In genomic region chr11:77885246-77885575, GRCm38 (mm10) we compare ENCODE assay signal across 13 mouse cellular contexts. TPM values are rescaled to one million over a fixed set of nuclear protein-coding genes. Genes with fewer than 3 reads are reported as not detected.
DNase-seq lines count a peak whose midpoint lies in the region; ATAC-seq lines count a peak whose summit lies in the region.
"Had no signal": no experiment of that assay in that cellular context is flagged by ENCODE, and none has a peak within 500 bp of the region (broad histone marks: within the 10 kb centered on the region; RNA-seq: fewer than 3 reads in every experiment).

No protein-coding gene starts in this region.

- DNase-seq in forebrain, embryonic 11.5 days (ENCODE audit: low spot score): no peak
- no peak for DNase-seq in liver, embryonic 11.5 days (ENCODE audit: low spot score)
- DNase-seq in midbrain, embryonic 10.5 days (ENCODE audit: low spot score): peak; percentile 86
- DNase-seq in cerebellum, postnatal 36 days: no peak
- no peak for DNase-seq in B cell, adult 2 months
- no peak for DNase-seq in right cerebral cortex, adult 18-20 months
- DNase-seq: adrenal gland, postnatal 14 days; cerebellum, adult 9-10 months; gastrocnemius, adult 2 months had no signal

- no peaks in the 10 kb centered on the region for H3K36me3 ChIP-seq in forebrain, embryonic 11.5 days (ENCODE audit: control insufficient read depth, insufficient read depth, low read length)
- H3K36me3 ChIP-seq in forebrain, embryonic 16.5 days (ENCODE audit: control insufficient read depth, insufficient read depth): no peaks in the 10 kb centered on the region
- H3K36me3 ChIP-seq in liver, embryonic 11.5 days (ENCODE audit: control insufficient read depth, insufficient read depth, low read length): no peaks in the 10 kb centered on the region
- H3K36me3 ChIP-seq in liver, embryonic 12.5 days: no peaks in the 10 kb centered on the region
- 0 out of 2 replicates have a peak, but pooled peaks cover 5% of the 10 kb centered on the region for H3K36me3 ChIP-seq in midbrain, embryonic 10.5 days
- H3K36me3 ChIP-seq: limb, embryonic 15.5 days had no signal

- ATAC-seq in forebrain, embryonic 11.5 days (replicated peaks; ENCODE audit: low FRiP score): no peak
- no peak for ATAC-seq in forebrain, embryonic 16.5 days
- ATAC-seq in liver, embryonic 11.5 days (replicated peaks; ENCODE audit: low FRiP score): no peak
- ATAC-seq in liver, embryonic 12.5 days: no peak

- peaks cover 15% of the 10 kb centered on the region for H3K4me1 ChIP-seq in forebrain, embryonic 11.5 days (replicated peaks; ENCODE audit: control insufficient read depth, insufficient read depth, low read length)
- H3K4me1 ChIP-seq in forebrain, embryonic 16.5 days (replicated peaks; ENCODE audit: control insufficient read depth, insufficient read depth, low read length): peaks cover 49% of the 10 kb centered on the region
- H3K4me1 ChIP-seq in liver, embryonic 11.5 days (replicated peaks; ENCODE audit: control insufficient read depth, insufficient read depth, low read length): peaks cover 6% of the 10 kb centered on the region
- peaks cover 20% of the 10 kb centered on the region for H3K4me1 ChIP-seq in liver, embryonic 12.5 days
- peaks cover 66% of the 10 kb centered on the region for H3K4me1 ChIP-seq in midbrain, embryonic 10.5 days

- no peaks in the 10 kb centered on the region for H3K27me3 ChIP-seq in forebrain, embryonic 11.5 days (ENCODE audit: control insufficient read depth, insufficient read depth, low read length)
- no peaks in the 10 kb centered on the region for H3K27me3 ChIP-seq in forebrain, embryonic 16.5 days (replicated peaks; ENCODE audit: control insufficient read depth, insufficient read depth, low read length)
- no peaks in the 10 kb centered on the region; the same call in 1 of the 2 replicates for H3K27me3 ChIP-seq in liver, embryonic 11.5 days (replicated peaks; ENCODE audit: control insufficient read depth, insufficient read depth, low read length)
- H3K27me3 ChIP-seq in liver, embryonic 12.5 days (replicated peaks): peaks cover 25% of the 10 kb centered on the region
- H3K27me3 ChIP-seq in midbrain, embryonic 10.5 days (ENCODE audit: low read depth, poor library complexity, severe bottlenecking): peaks cover 68% of the 10 kb centered on the region

- H3K27ac ChIP-seq in forebrain, embryonic 11.5 days (ENCODE audit: low read depth, low read length): peak overlapping the region; percentile 18; the same call in 1 of the 2 replicates
- no peak overlapping the region for H3K27ac ChIP-seq in forebrain, embryonic 16.5 days (ENCODE audit: low read length)
- H3K27ac ChIP-seq in liver, embryonic 11.5 days (ENCODE audit: low read depth, low read length): no peak overlapping the region
- H3K27ac ChIP-seq in liver, embryonic 12.5 days: no peak overlapping the region
- H3K27ac ChIP-seq in midbrain, embryonic 10.5 days (replicated peaks): peak overlapping the region; percentile 80
- H3K27ac ChIP-seq: gastrocnemius, adult 2 months; limb, embryonic 15.5 days; macrophage had no signal

- 30% methylated on average over 8 of the region's 8 CpGs for WGBS in forebrain, embryonic 11.5 days
- WGBS in forebrain, embryonic 16.5 days: 38% methylated on average over 8 of the region's 8 CpGs
- 52% methylated on average over 8 of the region's 8 CpGs for WGBS in liver, embryonic 11.5 days
- 39% methylated on average over 8 of the region's 8 CpGs for WGBS in liver, embryonic 12.5 days (ENCODE audit: insufficient replicate concordance)
- WGBS in midbrain, embryonic 10.5 days: 33% methylated on average over 8 of the region's 8 CpGs

- H3K4me3 ChIP-seq in forebrain, embryonic 11.5 days (ENCODE audit: low read depth, low read length): no peak overlapping the region
- H3K4me3 ChIP-seq in forebrain, embryonic 16.5 days (replicated peaks; ENCODE audit: low read length): no peak overlapping the region
- no peak overlapping the region for H3K4me3 ChIP-seq in liver, embryonic 11.5 days (ENCODE audit: low read depth, low read length)
- no peak overlapping the region for H3K4me3 ChIP-seq in liver, embryonic 12.5 days
- H3K4me3 ChIP-seq in midbrain, embryonic 10.5 days: peak overlapping the region; percentile 28
- H3K4me3 ChIP-seq: gastrocnemius, adult 2 months; limb, embryonic 15.5 days had no signal

- H3K4me2 ChIP-seq in forebrain, embryonic 11.5 days (ENCODE audit: low read depth, low read length, severe bottlenecking): no peak overlapping the region
- H3K4me2 ChIP-seq in forebrain, embryonic 16.5 days (ENCODE audit: low read length): no peak overlapping the region
- H3K4me2 ChIP-seq in liver, embryonic 11.5 days: peak overlapping the region; percentile 14; the same call in 1 of the 2 replicates
- H3K4me2 ChIP-seq in liver, embryonic 12.5 days: no peak overlapping the region
- H3K4me2 ChIP-seq: limb, embryonic 15.5 days had no signal

- no peaks in the 10 kb centered on the region for H3K9me3 ChIP-seq in forebrain, embryonic 11.5 days (ENCODE audit: control insufficient read depth, low read length)
- H3K9me3 ChIP-seq in forebrain, embryonic 16.5 days (ENCODE audit: control insufficient read depth, low read length): no peaks in the 10 kb centered on the region
- no peaks in the 10 kb centered on the region for H3K9me3 ChIP-seq in liver, embryonic 11.5 days (ENCODE audit: control insufficient read depth, low read length)
- H3K9me3 ChIP-seq in liver, embryonic 12.5 days (replicated peaks): no peaks in the 10 kb centered on the region
- no peaks in the 10 kb centered on the region for H3K9me3 ChIP-seq in midbrain, embryonic 10.5 days (replicated peaks)
- H3K9me3 ChIP-seq: limb, embryonic 15.5 days had no signal

- H3K9ac ChIP-seq in forebrain, embryonic 11.5 days (ENCODE audit: low read length): no peak overlapping the region
- no peak overlapping the region for H3K9ac ChIP-seq in forebrain, embryonic 16.5 days (replicated peaks; ENCODE audit: low read depth, low read length)
- H3K9ac ChIP-seq in liver, embryonic 11.5 days (ENCODE audit: low read depth, low read length): no peak overlapping the region
- H3K9ac ChIP-seq in liver, embryonic 12.5 days: no peak overlapping the region
- H3K9ac ChIP-seq: limb, embryonic 15.5 days had no signal

RNA-seq across cellular contexts. Expression of gene Pipox, which starts 8.7 kb away (rescaled TPM):
- 13.6 and 16.0 TPM in 2 replicates for polyA plus RNA-seq in forebrain, embryonic 11.5 days (2014; fragmentation: Nextera tagmentation; extraction: Ambion mirVana)
- 8.6 and 12.6 TPM in 2 replicates for polyA plus RNA-seq in forebrain, embryonic 16.5 days (2015; fragmentation: Nextera tagmentation; extraction: Ambion mirVana)
- 6.9 and 7.2 TPM in 2 replicates for polyA plus RNA-seq in liver, embryonic 11.5 days (2014; fragmentation: Nextera tagmentation; extraction: Ambion mirVana)
- 6.7 and 7.2 TPM in 2 replicates for polyA plus RNA-seq in liver, embryonic 12.5 days (2016; fragmentation: Nextera tagmentation; extraction: Ambion mirVana)
- 9.0 and 16.5 TPM in 2 replicates for polyA plus RNA-seq in midbrain, embryonic 10.5 days (2016; fragmentation: Nextera tagmentation; extraction: Ambion mirVana)
- polyA plus RNA-seq: macrophage had no signal

RNA-seq across cellular contexts. Expression of gene Sez6, which starts 45.4 kb away (rescaled TPM):
- 14.3 and 16.7 TPM in 2 replicates for polyA plus RNA-seq in forebrain, embryonic 11.5 days (2014; fragmentation: Nextera tagmentation; extraction: Ambion mirVana)
- 257 and 284 TPM in 2 replicates for polyA plus RNA-seq in forebrain, embryonic 16.5 days (2015; fragmentation: Nextera tagmentation; extraction: Ambion mirVana)
- polyA plus RNA-seq in liver, embryonic 11.5 days (2014; fragmentation: Nextera tagmentation; extraction: Ambion mirVana): 0.36 TPM in 1 of 2 replicates, not detected in the other
- 0.05 TPM in 1 of 2 replicates, not detected in the other for polyA plus RNA-seq in liver, embryonic 12.5 days (2016; fragmentation: Nextera tagmentation; extraction: Ambion mirVana)
- polyA plus RNA-seq in midbrain, embryonic 10.5 days (2016; fragmentation: Nextera tagmentation; extraction: Ambion mirVana): 3.5 and 7.1 TPM in 2 replicates
- polyA plus RNA-seq: macrophage had no signal

Comparison
In these comparisons a context has a peak if more than half of its experiments do, and no peak if none do; other contexts are left out.
1. H3K27ac ChIP-seq: peak in forebrain, embryonic 11.5 days (single experiment) and midbrain, embryonic 10.5 days (single experiment); none in forebrain, embryonic 16.5 days (single experiment), liver, embryonic 11.5 days (single experiment) and liver, embryonic 12.5 days (single experiment).
2. RNA of gene Sez6, which starts 45.4 kb away (polyA plus RNA-seq): 257 to 284 TPM in forebrain, embryonic 16.5 days; 14.3 to 16.7 TPM in forebrain, embryonic 11.5 days, 3.5 to 7.1 TPM in midbrain, embryonic 10.5 days, 0.36 TPM in liver, embryonic 11.5 days and 0.05 TPM in liver, embryonic 12.5 days; every median in the first group is over 10 times any median in the second.